Mouse (Mus musculus) limb, embryonic 11.5 days (tissue): ENCODE results near the gene Smug1. TPM values are rescaled to one million over a fixed set of nuclear protein-coding genes. Genes with fewer than 3 reads are reported as not detected.
A peak's percentile ranks its signal among the peaks of the same experiment; 100 is the strongest.

Source experiments
- ATAC-seq: fragments of 200-750 bp; cut with Nextera tagmentation; 2 replicates; pipeline ENCODE4 v1.8.0; 2017; ENCODE audit warnings: low read depth; ENCODE audit not compliant: insufficient number of reproducible peaks, low FRiP score, low TSS enrichment
- DNase-seq: peaks from one replicate; pipeline ENCODE4 v3.0.0-alpha.2; 2015; ENCODE audit warnings: low spot score
- H3K27ac ChIP-seq: fragments of 300-500 bp; sonication (generic); replicated peaks from 2 replicates; pipeline ENCODE4 v1.5.1; 2014; ENCODE audit warnings: low read depth, mild to moderate bottlenecking, low read length
- H3K27me3 ChIP-seq: fragments of 300-500 bp; sonication (generic); 2 replicates; pipeline ENCODE4 v1.6.1; 2014; ENCODE audit warnings: mild to moderate bottlenecking, low read length, mixed read lengths; ENCODE audit not compliant: control insufficient read depth, insufficient read depth
- H3K36me3 ChIP-seq: fragments of 300-500 bp; sonication (generic); 2 replicates; pipeline ENCODE4 v1.6.1; 2014; ENCODE audit warnings: mild to moderate bottlenecking, low read length, moderate library complexity, mixed read lengths; ENCODE audit not compliant: control insufficient read depth, insufficient read depth
- H3K4me1 ChIP-seq: fragments of 300-500 bp; sonication (generic); 2 replicates; pipeline ENCODE4 v1.6.1; 2014; ENCODE audit warnings: low read length, mixed read lengths; ENCODE audit not compliant: control insufficient read depth, insufficient read depth
- H3K4me2 ChIP-seq: fragments of 300-500 bp; sonication (generic); 2 replicates; pipeline ENCODE4 v1.6.1; 2014; ENCODE audit warnings: low read depth, mild to moderate bottlenecking, moderate library complexity; ENCODE audit not compliant: severe bottlenecking
- H3K4me3 ChIP-seq: fragments of 300-500 bp; sonication (generic); 2 replicates; pipeline ENCODE4 v1.5.1; 2014; ENCODE audit warnings: low read depth, low read length
- H3K9ac ChIP-seq: fragments of 300-500 bp; sonication (generic); 2 replicates; pipeline ENCODE4 v1.6.1; 2014; ENCODE audit warnings: mild to moderate bottlenecking, low read length
- H3K9me3 ChIP-seq: fragments of 300-500 bp; sonication (generic); 2 replicates; pipeline ENCODE4 v1.6.1; 2016; ENCODE audit warnings: low read length; ENCODE audit not compliant: control insufficient read depth
- WGBS: fragments of 180-500 bp; shearing (Covaris S2); extraction: QIAGEN DNeasy Blood & Tissue Kit; methylation state at CpG from one replicate; pipeline ENCODE4 v1.1.7; 2014; 5-methylcytosine and 5-hydroxymethylcytosine counted together
- polyA plus RNA-seq: library from polyadenylated mRNA; unstranded; fragments of >200 nt; fragmentation: Nextera tagmentation; extraction: Ambion mirVana; gene quantifications from 2 replicates; pipeline ENCODE4 v1.2.1, GENCODE M21; 2014

Gene Smug1
- polyA plus RNA-seq, 1 experiment from 2014 or later = 14.4 TPM

DNA sequence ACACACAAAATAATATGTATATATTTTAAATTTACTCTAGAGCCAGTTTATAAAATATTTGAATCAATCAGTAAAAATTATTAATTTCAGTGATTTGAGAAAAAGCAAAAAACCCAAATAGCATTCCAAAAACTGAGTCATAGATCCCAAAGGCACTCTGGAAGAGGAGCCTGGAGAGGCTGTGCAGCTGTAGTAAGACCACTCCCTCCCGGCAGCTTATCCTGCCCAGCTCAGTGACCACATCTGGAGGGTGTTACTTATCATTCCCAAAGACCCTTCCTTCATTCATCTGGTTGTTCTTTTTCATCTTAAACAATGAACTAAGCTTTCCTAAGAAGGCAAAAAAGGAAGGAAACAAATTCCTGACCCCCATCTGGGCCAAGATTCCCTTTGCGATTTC lies 54.6 kb downstream of the Smug1 start:
- Histone ChIP-seq H3K4me1 (peaks cover 23% of the 10 kb centered on the region), H3K27me3 (peaks cover 29% of the 10 kb centered on the region)
- WGBS = 54% methylated on average over 2 of the region's 2 CpGs

DNA sequence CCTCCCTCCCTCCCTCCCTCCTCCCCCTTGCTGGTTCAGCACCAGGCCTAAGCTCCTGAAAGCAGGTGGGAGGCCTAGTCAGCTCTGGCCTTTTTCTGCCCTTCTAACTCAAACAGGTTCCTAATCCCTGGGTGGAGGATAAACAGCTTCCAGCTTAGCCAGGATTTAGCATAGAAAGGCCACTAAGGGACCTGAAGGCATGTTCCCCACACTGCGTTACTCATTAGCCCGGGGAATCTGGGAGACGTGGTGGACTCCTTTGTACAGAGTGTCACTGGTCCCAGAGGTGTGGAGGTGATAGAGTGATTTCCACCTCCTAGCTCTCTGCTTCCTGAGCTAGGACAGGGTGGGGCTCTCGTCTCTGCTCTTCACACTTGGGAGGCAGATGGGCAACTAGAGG lies 57.0 kb downstream of the Smug1 start:
- H3K4me1 ChIP-seq = peaks cover 8% of the 10 kb centered on the region
- H3K9ac ChIP-seq = no peak overlapping the region
- peaks cover 19% of the 10 kb centered on the region for H3K27me3 ChIP-seq

More for the DNA sequence above, 54.6 kb downstream of the Smug1 start:
- Histone ChIP-seq H3K27ac (no peak overlapping the region), H3K4me3 (no peak overlapping the region), H3K4me2 (no peak overlapping the region), H3K36me3 (no peaks in the 10 kb centered on the region), H3K9ac (no peak overlapping the region), H3K9me3 (no peaks in the 10 kb centered on the region)
- no peak for ATAC-seq
- DNase-seq = no peak

DNA sequence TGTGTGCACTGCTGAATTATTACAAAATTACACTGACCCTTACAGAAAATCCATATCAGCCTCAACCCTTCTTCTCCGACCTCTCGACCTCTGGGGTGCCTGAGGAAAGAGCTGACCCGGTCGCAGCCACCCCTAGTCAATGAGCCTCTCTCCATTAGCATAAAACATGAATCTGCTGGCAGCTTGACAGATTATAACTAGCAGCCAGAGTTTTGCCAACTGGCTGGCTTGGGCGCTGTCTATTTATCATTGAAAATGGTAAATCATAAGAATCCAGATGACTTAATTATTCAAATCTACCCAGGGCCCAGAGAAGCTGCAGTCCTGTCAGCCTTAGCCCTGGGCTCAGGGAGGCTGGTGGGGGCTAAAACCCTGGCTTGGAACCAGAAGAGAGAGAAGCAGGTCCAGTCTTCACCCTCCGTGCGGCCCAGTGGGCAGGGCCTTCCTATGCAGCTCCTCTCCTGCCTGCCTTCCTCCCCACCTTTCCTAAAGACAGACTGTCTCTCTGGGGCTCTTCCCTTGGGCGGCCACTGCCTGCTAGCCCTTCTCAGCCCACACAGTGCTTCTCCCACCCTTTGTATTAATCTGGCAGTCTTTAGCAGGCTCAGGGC lies 58.7 kb downstream of the Smug1 start:
- peaks cover 22% of the 10 kb centered on the region for H3K27me3 ChIP-seq
- ATAC-seq (no peak), DNase-seq (no peak)
- H3K4me1 ChIP-seq = no peaks in the 10 kb centered on the region
- no peaks in the 10 kb centered on the region for H3K9me3 ChIP-seq
- no peak overlapping the region for H3K4me2 ChIP-seq
- WGBS = 59% methylated on average over 8 of the region's 8 CpGs
- H3K27ac ChIP-seq = no peak overlapping the region
- no peak overlapping the region for H3K4me3 ChIP-seq
- no peaks in the 10 kb centered on the region for H3K36me3 ChIP-seq
- H3K9ac ChIP-seq = no peak overlapping the region

More for the DNA sequence above, 57.0 kb downstream of the Smug1 start:
- Histone ChIP-seq H3K4me3 (no peak overlapping the region), H3K9me3 (no peaks in the 10 kb centered on the region), H3K4me2 (no peak overlapping the region), H3K27ac (no peak overlapping the region), H3K36me3 (no peaks in the 10 kb centered on the region)
- 29% methylated on average over 4 of the region's 4 CpGs for WGBS
- DNase-seq (no peak), ATAC-seq (0 out of 2 replicates have a peak, but pooled peaks have one; percentile 18)

DNA sequence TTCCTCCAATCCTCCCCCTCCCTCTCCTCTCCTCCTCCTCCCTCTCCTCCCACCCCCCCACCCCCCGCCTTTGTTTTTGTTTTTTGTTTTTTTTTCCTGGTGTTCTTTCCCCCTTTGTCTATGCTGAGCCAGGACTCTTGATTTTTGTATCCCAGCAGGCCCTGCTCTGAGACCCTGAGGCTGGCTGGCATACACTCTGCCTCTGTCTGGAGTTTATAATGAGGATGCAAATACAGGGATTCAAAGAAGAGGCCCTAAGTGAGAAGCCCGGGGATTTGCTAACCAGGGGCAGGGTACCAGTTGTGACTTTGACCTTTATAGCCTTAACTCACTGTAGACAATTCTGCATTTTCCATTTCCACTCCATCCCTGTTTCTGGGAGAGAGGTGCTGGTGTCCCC lies 60.7 kb downstream of the Smug1 start:
- no peak overlapping the region for H3K27ac ChIP-seq
- peaks cover 32% of the 10 kb centered on the region for H3K27me3 ChIP-seq

More for the DNA sequence above, 60.7 kb downstream of the Smug1 start:
- no peak overlapping the region for H3K9ac ChIP-seq
- 6% methylated on average over 2 of the region's 2 CpGs for WGBS
- no peak overlapping the region for H3K4me2 ChIP-seq
- ATAC-seq (no peak), DNase-seq (no peak)
- H3K36me3 ChIP-seq = no peaks in the 10 kb centered on the region
- no peaks in the 10 kb centered on the region for H3K9me3 ChIP-seq
- H3K4me1 ChIP-seq = 0 out of 2 replicates have a peak, but pooled peaks cover 2% of the 10 kb centered on the region
- H3K4me3 ChIP-seq = no peak overlapping the region

Other genes starting within 250 kb of the Smug1 start
- 2.3 and 2.4 TPM in 2 replicates for gene Hoxc13, start 246.0 kb downstream of the Smug1 start, polyA plus RNA-seq
- 0.96 and 1.2 TPM in 2 replicates for gene Hoxc12, start 230.3 kb downstream of the Smug1 start, polyA plus RNA-seq
- 5.5 and 5.9 TPM in 2 replicates for gene Hoxc11, start 212.7 kb downstream of the Smug1 start, polyA plus RNA-seq
- gene Hoxc10, start 200.3 kb downstream of the Smug1 start, polyA plus RNA-seq = 43.9 and 56.2 TPM in 2 replicates
- gene Hoxc5, start 199.6 kb downstream of the Smug1 start, polyA plus RNA-seq = 8.3 and 9.1 TPM in 2 replicates
- gene Hoxc9, start 190.7 kb downstream of the Smug1 start, polyA plus RNA-seq = 4.4 and 6.1 TPM in 2 replicates
- gene Hoxc8, start 176.5 kb downstream of the Smug1 start, polyA plus RNA-seq = 4.6 and 4.8 TPM in 2 replicates
- 9.5 and 10.9 TPM in 2 replicates for gene Hoxc6, start 168.8 kb downstream of the Smug1 start, polyA plus RNA-seq
- gene Hoxc4, start 148.2 kb downstream of the Smug1 start, polyA plus RNA-seq = 5.1 and 6.4 TPM in 2 replicates
- gene Cbx5, start 72.7 kb upstream of the Smug1 start, polyA plus RNA-seq = 210 and 225 TPM in 2 replicates
- 1,585 and 1,592 TPM in 2 replicates for gene Hnrnpa1, start 73.3 kb upstream of the Smug1 start, polyA plus RNA-seq
- gene Nfe2, start 91.3 kb upstream of the Smug1 start, polyA plus RNA-seq = 5.4 and 7.7 TPM in 2 replicates
- 320 and 334 TPM in 2 replicates for gene Copz1, start 105.6 kb upstream of the Smug1 start, polyA plus RNA-seq
- gene Gpr84, start 143.5 kb upstream of the Smug1 start, polyA plus RNA-seq = 0.31 TPM in 1 of 2 replicates, not detected in the other
- 19.2 and 22.9 TPM in 2 replicates for gene Zfp385a, start 173.0 kb upstream of the Smug1 start, polyA plus RNA-seq
- gene Itga5, start 199.7 kb upstream of the Smug1 start, polyA plus RNA-seq = 28.6 and 31.7 TPM in 2 replicates